Mouse (Mus musculus) cortical plate, adult 2 months (tissue): ENCODE measurements around the gene Mrpl47.

Experiments used
- CTCF ChIP-seq: fragments of 200-500 bp; IDR thresholded peaks from 2 replicates; pipeline ENCODE4 v1.5.1; 2011; ENCODE audit warnings: mild to moderate bottlenecking, control low read depth, low read length; ENCODE audit not compliant: insufficient read depth; ENCODE audit errors: extremely low read depth
- POLR2A ChIP-seq: fragments of 200-500 bp; IDR thresholded peaks from 2 replicates; pipeline ENCODE4 v1.6.1; 2011; ENCODE audit warnings: mild to moderate bottlenecking, low read length, control low read depth; ENCODE audit not compliant: insufficient read depth; ENCODE audit errors: extremely low read depth

- TF ChIP-seq CTCF (no peak), POLR2A (no peak)
These were observed at the start of gene Mrpl47 for GRCm38 (mm10) chr3:32737172-32737655.
